Mouse (Mus musculus): ENCODE measurements around the gene Mfn1. TPM values are rescaled to one million over a fixed set of nuclear protein-coding genes. Genes with fewer than 3 reads are reported as not detected.
A peak's percentile ranks its signal among the peaks of the same experiment; 100 is the strongest.

The Mfn1 gene
- polyA plus RNA-seq, 1 experiment from 2014 or later = 48.0 TPM

DNA sequence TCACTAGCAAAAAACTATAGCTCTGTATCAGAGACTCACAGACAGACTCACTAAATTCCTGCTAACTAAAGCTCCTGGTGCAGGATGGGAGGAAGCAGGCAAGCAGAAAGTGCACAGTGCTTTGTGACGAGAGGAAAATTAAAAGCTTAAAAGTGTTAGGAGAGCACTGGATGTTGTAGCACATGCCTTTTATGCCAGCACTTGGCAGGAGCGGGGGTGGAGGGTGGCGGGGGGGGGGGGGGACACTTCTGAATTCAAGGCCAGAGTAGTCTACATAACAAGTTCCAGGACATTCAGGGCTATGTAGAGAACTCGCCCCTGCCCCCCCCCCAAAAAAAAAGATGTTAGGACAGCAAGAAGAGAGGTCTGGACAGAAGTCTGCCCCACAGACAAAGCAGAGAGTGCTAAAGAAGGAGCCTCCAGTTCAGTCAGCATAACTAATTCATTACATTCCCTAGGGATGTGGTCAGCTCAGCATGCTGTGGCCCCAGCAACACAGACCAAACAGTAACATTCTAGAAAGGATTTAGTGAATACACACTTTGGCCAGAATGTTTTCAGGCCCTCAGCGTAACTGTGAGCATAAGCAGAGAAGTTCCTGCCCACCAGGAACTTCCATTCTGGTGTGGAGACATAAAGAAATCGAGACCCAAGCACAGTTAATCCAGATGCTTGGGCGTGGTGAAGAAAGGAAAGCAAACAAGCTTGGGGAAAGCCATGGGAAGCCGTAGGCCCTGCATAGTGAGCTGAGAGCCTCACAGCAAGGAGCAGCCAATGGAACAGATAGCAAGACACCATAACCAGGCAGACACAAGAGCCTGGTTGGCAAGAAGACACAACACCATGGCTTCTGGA is 33.2 kb upstream of the Mfn1 start:
- H3K4me2 ChIP-seq = no peak overlapping the region
- no peak overlapping the region for H3K27ac ChIP-seq
- H3K4me1 ChIP-seq = peaks cover 18% of the 10 kb centered on the region
- no peak overlapping the region for H3K4me3 ChIP-seq (replicated peaks)
- 42% methylated on average over 8 of the region's 8 CpGs for WGBS
- H3K9ac ChIP-seq = no peak overlapping the region
- no peaks in the 10 kb centered on the region for H3K27me3 ChIP-seq
- H3K9me3 ChIP-seq = no peaks in the 10 kb centered on the region
- ATAC-seq (ENCODE audit: low FRiP score) = no peak
- H3K36me3 ChIP-seq (replicated peaks) = no peaks in the 10 kb centered on the region

- no peaks in the 10 kb centered on the region for H3K36me3 ChIP-seq (replicated peaks)
- H3K27me3 ChIP-seq = no peaks in the 10 kb centered on the region
- H3K4me2 ChIP-seq = no peak overlapping the region
- 96% methylated on average over 1 of the region's 1 CpGs for WGBS
- no peak overlapping the region for H3K9ac ChIP-seq
- no peak overlapping the region for H3K4me3 ChIP-seq (replicated peaks)
- no peak for ATAC-seq (ENCODE audit: low FRiP score)
- peaks cover 18% of the 10 kb centered on the region for H3K4me1 ChIP-seq
- no peak overlapping the region for H3K27ac ChIP-seq
- H3K9me3 ChIP-seq = no peaks in the 10 kb centered on the region
Measured at GRCm38 (mm10) chr3:32496711-32497070, 32.6 kb upstream of the Mfn1 start.

DNA sequence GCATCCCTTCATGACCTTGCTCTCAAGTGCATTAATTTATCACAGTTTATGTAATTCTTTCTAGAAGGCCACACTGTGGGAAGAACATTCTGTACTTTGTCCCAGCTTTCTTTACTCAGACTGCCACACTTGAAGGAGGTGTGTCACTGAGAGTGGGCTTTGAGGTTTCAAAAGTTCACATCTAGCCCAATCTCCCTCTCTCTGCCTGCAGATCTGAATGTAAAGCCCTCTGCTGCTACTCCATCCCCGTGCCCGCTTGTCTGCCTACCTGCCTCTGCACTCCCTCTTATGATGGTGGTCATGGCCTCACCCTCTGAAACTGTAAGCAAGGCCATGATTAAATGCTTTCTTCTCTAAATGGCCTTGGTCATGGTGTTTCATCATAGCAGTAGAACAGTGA is 28.9 kb upstream of the Mfn1 start:
- Histone ChIP-seq H3K4me3 (replicated peaks) (no peak overlapping the region), H3K27me3 (no peaks in the 10 kb centered on the region), H3K27ac (no peak overlapping the region), H3K36me3 (replicated peaks) (no peaks in the 10 kb centered on the region), H3K9me3 (no peaks in the 10 kb centered on the region), H3K9ac (no peak overlapping the region), H3K4me1 (peaks cover 13% of the 10 kb centered on the region), H3K4me2 (no peak overlapping the region)
- WGBS = 95% methylated on average over 2 of the region's 2 CpGs
- no peak for ATAC-seq (ENCODE audit: low FRiP score)

DNA sequence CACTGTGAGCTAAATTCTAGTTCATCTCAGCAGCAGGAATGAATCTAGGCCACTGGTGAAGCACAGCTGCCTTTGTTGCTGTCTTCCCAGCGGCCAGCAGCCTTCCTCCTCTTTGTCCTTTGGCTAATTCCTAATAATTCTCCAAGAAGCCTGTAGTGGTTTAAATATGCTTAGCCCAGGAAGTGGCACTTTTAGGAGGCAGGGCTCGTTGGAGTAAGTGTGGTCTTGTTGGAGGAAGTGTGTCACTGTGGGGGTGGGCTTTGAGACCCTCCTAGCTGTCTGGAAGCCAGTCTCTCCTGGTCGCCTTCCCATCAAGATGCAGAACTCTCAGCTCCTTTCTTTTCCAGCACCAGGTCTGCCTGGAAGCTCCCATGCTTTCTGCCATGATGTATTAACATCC is 23.4 kb upstream of the Mfn1 start:
- no peak overlapping the region for H3K4me3 ChIP-seq (replicated peaks)
- no peaks in the 10 kb centered on the region for H3K36me3 ChIP-seq (replicated peaks)
- H3K27me3 ChIP-seq = no peaks in the 10 kb centered on the region
- 68% methylated on average over 3 of the region's 3 CpGs for WGBS
- H3K9me3 ChIP-seq = no peaks in the 10 kb centered on the region
- peaks cover 18% of the 10 kb centered on the region for H3K4me1 ChIP-seq
- H3K4me2 ChIP-seq = no peak overlapping the region
- no peak overlapping the region for H3K27ac ChIP-seq
- ATAC-seq (ENCODE audit: low FRiP score) = no peak
- no peak overlapping the region for H3K9ac ChIP-seq

DNA sequence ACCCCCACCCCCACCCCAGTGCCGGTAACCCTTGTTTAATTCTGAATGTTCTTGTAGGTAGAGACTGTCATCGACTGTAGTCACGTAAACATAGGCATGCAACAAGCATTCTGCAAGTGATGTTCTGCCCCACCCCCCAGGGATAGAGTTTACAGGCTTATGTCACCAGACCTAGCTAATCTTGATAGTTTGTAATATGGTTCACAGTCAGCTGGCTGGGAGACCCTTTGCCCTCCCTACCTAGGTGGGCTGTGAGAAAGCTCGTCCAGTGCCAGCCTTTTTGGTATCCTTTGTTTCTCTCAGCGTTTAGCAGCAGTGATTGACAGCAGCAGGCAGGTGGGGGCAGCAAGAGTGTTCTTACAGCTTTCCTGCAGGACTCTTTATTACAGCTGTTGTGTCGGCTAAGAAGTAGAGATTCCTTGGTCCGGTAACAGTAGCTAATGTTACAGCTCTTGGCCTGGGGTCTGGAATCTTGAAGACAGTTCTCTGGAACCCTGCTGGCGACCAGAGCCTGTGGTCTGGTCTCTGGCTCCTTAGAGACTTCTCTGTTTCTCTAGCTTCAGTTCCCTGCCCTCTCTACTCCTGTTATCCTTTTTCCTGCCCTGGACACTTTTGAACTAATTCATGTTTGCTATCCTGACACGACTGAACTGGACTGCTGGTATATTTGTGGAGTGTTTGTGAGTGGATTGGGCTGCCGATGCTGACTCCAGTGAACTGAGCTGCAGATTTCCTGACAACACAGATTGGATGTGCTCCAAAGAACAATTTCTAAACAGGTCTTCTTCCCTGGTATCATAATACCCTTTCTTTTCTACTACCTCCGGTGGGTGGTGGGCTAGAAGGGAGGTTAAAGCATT is 22.7 kb upstream of the Mfn1 start:
- 59% methylated on average over 11 of the region's 11 CpGs for WGBS
- Histone ChIP-seq H3K4me1 (peaks cover 23% of the 10 kb centered on the region), H3K4me3 (replicated peaks) (no peak overlapping the region), H3K9ac (no peak overlapping the region), H3K9me3 (no peaks in the 10 kb centered on the region), H3K4me2 (no peak overlapping the region), H3K27me3 (no peaks in the 10 kb centered on the region), H3K27ac (no peak overlapping the region), H3K36me3 (replicated peaks) (no peaks in the 10 kb centered on the region)
- no peak for ATAC-seq (ENCODE audit: low FRiP score)

DNA sequence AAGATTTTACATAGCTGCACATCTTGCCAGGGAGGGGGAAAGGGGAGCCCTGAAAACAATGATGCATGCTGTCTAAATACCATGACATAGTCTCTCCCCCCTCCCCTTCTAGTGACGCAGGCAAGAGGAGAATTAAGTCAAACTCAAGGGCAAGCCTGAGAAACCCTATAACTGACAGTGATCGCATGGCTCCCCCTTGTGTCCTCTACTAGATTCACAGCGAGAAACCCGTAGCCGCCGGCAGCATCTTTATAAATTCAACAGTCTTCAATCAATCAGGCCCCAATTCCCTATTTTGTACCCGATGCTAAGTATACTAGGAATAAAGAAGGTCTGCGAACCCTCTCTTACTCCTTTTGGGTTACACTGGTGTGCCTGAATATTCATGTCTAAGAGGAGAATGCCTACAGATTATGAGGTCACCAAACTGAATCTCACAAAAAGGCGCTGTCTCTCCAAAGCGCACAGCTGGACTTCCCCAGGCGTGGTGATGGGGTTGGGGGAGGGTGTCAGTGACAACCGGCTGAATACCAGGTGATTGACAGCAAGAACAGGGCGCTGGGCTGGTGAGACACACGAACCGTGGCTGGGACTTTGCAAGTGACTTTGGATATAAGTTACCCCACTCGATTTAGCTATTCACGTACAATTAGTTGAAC is 20.5 kb upstream of the Mfn1 start:
- Histone ChIP-seq H3K27me3 (no peaks in the 10 kb centered on the region), H3K9me3 (no peaks in the 10 kb centered on the region), H3K4me1 (peaks cover 33% of the 10 kb centered on the region), H3K4me3 (replicated peaks) (peak overlapping the region; percentile 17), H3K27ac (no peak overlapping the region), H3K4me2 (peak overlapping the region; percentile 70), H3K9ac (no peak overlapping the region), H3K36me3 (replicated peaks) (peaks cover 4% of the 10 kb centered on the region; the same call in 1 of the 2 replicates)
- ATAC-seq (ENCODE audit: low FRiP score) = 0 out of 2 replicates have a peak, but pooled peaks have one; percentile 18
- WGBS = under 1% methylated on average over 17 of the region's 17 CpGs

- peak within 1 kb of the TSS; percentile 70 for H3K4me2 ChIP-seq
- ATAC-seq (ENCODE audit: low FRiP score) = peak; percentile 5; the same call in 1 of the 2 replicates
- peak within 1 kb of the TSS; percentile 93 for H3K4me3 ChIP-seq (replicated peaks)
- WGBS = 8% methylated on average over 24 of the region's 24 CpGs
- H3K4me1 ChIP-seq = peaks cover 33% of the 10 kb centered on the region
- no peaks in the 10 kb centered on the region for H3K27me3 ChIP-seq
- H3K27ac ChIP-seq = peak within 1 kb of the TSS; percentile 83
- peaks cover 4% of the 10 kb centered on the region; the same call in 1 of the 2 replicates for H3K36me3 ChIP-seq (replicated peaks)
- H3K9me3 ChIP-seq = no peaks in the 10 kb centered on the region
- H3K9ac ChIP-seq = peak within 1 kb of the TSS; percentile 92
Measured at GRCm38 (mm10) chr3:32509496-32510374, 19.5 kb upstream of the Mfn1 start, which contains the start of gene Zfp639. Gene Zfp639, plus strand, starts transcription at chr3:32510259.

- H3K36me3 ChIP-seq (replicated peaks) = peaks cover 7% of the 10 kb centered on the region
- H3K4me2 ChIP-seq = peak overlapping the region; percentile 70
- H3K4me3 ChIP-seq (replicated peaks) = peak overlapping the region; percentile 93
- H3K9ac ChIP-seq = peak overlapping the region; percentile 92
- H3K4me1 ChIP-seq = peaks cover 33% of the 10 kb centered on the region
- H3K27ac ChIP-seq = peak overlapping the region; percentile 83
- peak; percentile 93 for ATAC-seq (ENCODE audit: low FRiP score)
- under 1% methylated on average over 57 of the region's 69 CpGs for WGBS
- no peaks in the 10 kb centered on the region for H3K9me3 ChIP-seq
- no peaks in the 10 kb centered on the region for H3K27me3 ChIP-seq
Measured at GRCm38 (mm10) chr3:32510375-32511190, 18.7 kb upstream of the Mfn1 start.

- ATAC-seq (ENCODE audit: low FRiP score) = no peak
- peak overlapping the region; percentile 92 for H3K9ac ChIP-seq
- 4% methylated on average over 13 of the region's 13 CpGs for WGBS
Measured at GRCm38 (mm10) chr3:32511191-32511550, 18.1 kb upstream of the Mfn1 start.

DNA sequence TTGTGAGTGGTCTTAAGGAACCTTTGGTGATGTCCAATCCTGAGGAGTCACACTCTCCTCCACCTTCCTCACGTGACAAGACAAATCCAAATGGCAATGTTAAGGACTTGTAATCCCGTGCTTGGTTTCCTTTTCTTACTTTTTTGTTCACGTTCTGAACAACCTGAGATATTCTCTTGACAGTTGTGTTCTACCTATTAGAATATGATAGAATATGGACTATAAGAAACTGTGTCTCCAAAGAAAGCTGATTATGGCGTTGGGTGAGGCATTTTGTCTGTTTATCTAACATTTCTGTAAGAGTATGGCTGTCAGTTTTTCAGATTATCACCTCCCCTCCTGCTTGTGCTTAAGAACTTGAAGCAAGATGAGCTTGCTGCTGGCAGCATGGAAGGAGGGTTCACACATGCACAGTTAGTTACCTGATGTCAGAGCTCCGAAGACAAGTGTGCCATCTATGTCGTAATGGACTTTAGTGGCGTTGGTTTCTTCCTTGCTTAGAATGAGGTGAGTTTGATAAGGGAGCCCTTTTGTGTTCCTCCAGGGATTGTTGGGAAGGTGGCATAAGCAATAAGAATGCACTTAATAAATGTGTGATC is 16.5 kb upstream of the Mfn1 start:
- Histone ChIP-seq H3K9ac (no peak overlapping the region), H3K27ac (no peak overlapping the region), H3K36me3 (replicated peaks) (peaks cover 26% of the 10 kb centered on the region), H3K4me1 (peaks cover 30% of the 10 kb centered on the region), H3K4me3 (replicated peaks) (no peak overlapping the region), H3K9me3 (no peaks in the 10 kb centered on the region), H3K27me3 (no peaks in the 10 kb centered on the region), H3K4me2 (no peak overlapping the region)
- no peak for ATAC-seq (ENCODE audit: low FRiP score)
- 92% methylated on average over 7 of the region's 7 CpGs for WGBS

More at GRCm38 (mm10) chr3:32511191-32511550, 18.1 kb upstream of the Mfn1 start:
- peak overlapping the region; percentile 93 for H3K4me3 ChIP-seq (replicated peaks)
- H3K4me1 ChIP-seq = peaks cover 33% of the 10 kb centered on the region
- peak overlapping the region; percentile 70 for H3K4me2 ChIP-seq
- H3K9me3 ChIP-seq = no peaks in the 10 kb centered on the region
- H3K27ac ChIP-seq = 0 out of 2 replicates have a peak overlapping the region, but pooled peaks have one; percentile 83
- peaks cover 13% of the 10 kb centered on the region for H3K36me3 ChIP-seq (replicated peaks)
- H3K27me3 ChIP-seq = no peaks in the 10 kb centered on the region
